Mouse (Mus musculus) erythroblast, embryonic 14.5 days (primary cell): ENCODE measurements around the gene Ing4.

Source experiments
- GATA1 ChIP-seq: IDR thresholded peaks from 2 replicates; pipeline ENCODE4 v1.6.1; 2012; ENCODE audit warnings: low read length, inconsistent platforms, mixed read lengths
- TAL1 ChIP-seq: IDR thresholded peaks from 3 replicates; pipeline ENCODE4 v1.6.1; 2012; ENCODE audit warnings: low read length, inconsistent platforms, mixed read lengths

DNA sequence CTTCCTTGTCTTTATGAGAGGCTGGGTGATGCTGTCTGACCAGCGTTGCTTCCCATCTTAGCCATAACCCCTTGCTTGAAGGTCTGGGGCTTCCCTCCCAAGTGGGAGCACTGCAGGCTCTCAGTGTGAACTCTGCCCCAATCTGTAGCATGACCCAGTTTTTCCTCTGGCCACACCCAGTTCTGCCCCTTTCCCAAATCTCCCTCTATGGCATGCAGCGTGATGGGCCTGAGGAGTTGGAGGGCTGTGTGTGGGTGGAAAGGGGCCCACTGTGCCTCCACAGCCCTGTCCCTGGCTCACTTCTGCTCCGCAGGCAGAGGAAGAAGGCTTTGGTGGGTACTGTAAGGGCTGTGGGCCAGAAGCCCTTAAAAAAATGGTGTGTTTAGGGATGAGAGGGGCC is 59.0 kb downstream of the Ing4 start:
- no peak for TF ChIP-seq TAL1
- no peak for TF ChIP-seq GATA1
